Mouse (Mus musculus) heart, postnatal 0 days (tissue): Measurements from ENCODE around the gene Eif3k. TPM values are rescaled to one million over a fixed set of nuclear protein-coding genes. Genes with fewer than 3 reads are reported as not detected.

Experiments used
- ATAC-seq: fragments of 200-750 bp; cut with Nextera tagmentation; 2 replicates; pipeline ENCODE4 v1.8.0; 2017; ENCODE audit warnings: low read depth, moderate number of reproducible peaks, moderate library complexity; ENCODE audit not compliant: insufficient read depth
- DNase-seq: peaks from one replicate; pipeline ENCODE4 v3.0.0-alpha.2; 2016; ENCODE audit warnings: low spot score
- H3K27ac ChIP-seq: fragments of 300-500 bp; sonication (generic); 2 replicates; pipeline ENCODE4 v1.5.1; 2014; ENCODE audit warnings: low read depth, mild to moderate bottlenecking
- H3K27me3 ChIP-seq: fragments of 300-500 bp; sonication (generic); 2 replicates; pipeline ENCODE4 v1.6.1; 2014; ENCODE audit warnings: low read length, mixed read lengths; ENCODE audit not compliant: control insufficient read depth, insufficient read depth
- H3K36me3 ChIP-seq: fragments of 300-500 bp; sonication (generic); replicated peaks from 2 replicates; pipeline ENCODE4 v1.6.1; 2014; ENCODE audit warnings: low read length, mixed read lengths; ENCODE audit not compliant: control insufficient read depth, insufficient read depth
- H3K4me1 ChIP-seq: fragments of 300-500 bp; sonication (generic); 2 replicates; pipeline ENCODE4 v1.6.1; 2014; ENCODE audit warnings: antibody characterized with exemption; ENCODE audit not compliant: control insufficient read depth, insufficient read depth
- H3K4me2 ChIP-seq: fragments of 300-500 bp; sonication (generic); 2 replicates; pipeline ENCODE4 v1.6.1; 2014; ENCODE audit warnings: low read depth, mild to moderate bottlenecking, low read length, moderate library complexity
- H3K4me3 ChIP-seq: fragments of 300-500 bp; sonication (generic); 2 replicates; pipeline ENCODE4 v1.5.1; 2014; ENCODE audit warnings: low read depth, low read length
- H3K9ac ChIP-seq: fragments of 300-500 bp; sonication (generic); replicated peaks from 2 replicates; pipeline ENCODE4 v1.6.1; 2014; ENCODE audit warnings: low read depth, low read length, mixed read lengths
- H3K9me3 ChIP-seq: fragments of 300-500 bp; sonication (generic); replicated peaks from 2 replicates; pipeline ENCODE4 v1.6.1; 2016; ENCODE audit warnings: low read length; ENCODE audit not compliant: control insufficient read depth
- CTCF ChIP-seq: IDR thresholded peaks from 2 replicates; pipeline ENCODE4 v1.5.1; 2016; ENCODE audit warnings: antibody characterized with exemption, control low read depth, low read depth
- EP300 ChIP-seq: IDR thresholded peaks from 2 replicates; pipeline ENCODE4 v1.6.1; 2016; ENCODE audit warnings: antibody characterized with exemption, low read depth
- WGBS: fragments of 180-500 bp; shearing (Covaris S2); extraction: QIAGEN DNeasy Blood & Tissue Kit; methylation state at CpG from one replicate; pipeline ENCODE4 v1.1.7; 2014; 5-methylcytosine and 5-hydroxymethylcytosine counted together
- polyA plus RNA-seq: library from polyadenylated mRNA; unstranded; fragments of >200 nt; fragmentation: Nextera tagmentation; extraction: Ambion mirVana; gene quantifications from 2 replicates; pipeline ENCODE4 v1.2.1, GENCODE M21; 2015
- total RNA-seq: library from RNA; depleted of rRNA; stranded (reverse); fragments of >200 nt; gene quantifications from 2 replicates; pipeline ENCODE4 v1.2.3, GENCODE M21; 2014; ENCODE audit warnings: low replicate concordance; rRNA removed

Eif3k gene
- total and polyA plus RNA-seq, 2 experiments from 2014 or later, result 261 to 476 TPM

GRCm38 (mm10) chr7:28921722-28922465 is 59.8 kb downstream of the Eif3k start:
- no peak overlapping the region for H3K4me3 ChIP-seq
- no peak for DNase-seq
- H3K27ac ChIP-seq, result peak overlapping the region; percentile 97
- ATAC-seq, result no peak
- H3K4me1 ChIP-seq, result peaks cover 95% of the 10 kb centered on the region
- no peaks in the 10 kb centered on the region for H3K9me3 ChIP-seq
- H3K27me3 ChIP-seq, result no peaks in the 10 kb centered on the region
- peaks cover 21% of the 10 kb centered on the region for H3K36me3 ChIP-seq
- TF ChIP-seq EP300, result no peak
- TF ChIP-seq CTCF, result no peak
- H3K9ac ChIP-seq, result no peak overlapping the region
- WGBS, result 40% methylated on average over 8 of the region's 8 CpGs
- H3K4me2 ChIP-seq, result no peak overlapping the region

Other genes starting within 250 kb of the Eif3k start
- 73.9 and 95.4 TPM in 2 replicates for gene Mrps12, start 240.0 kb downstream of the Eif3k start, total RNA-seq
- 133 and 134 TPM in 2 replicates for gene Mrps12, start 240.0 kb downstream of the Eif3k start, polyA plus RNA-seq
- gene Sars2, start 239.9 kb downstream of the Eif3k start, total RNA-seq, result 22.6 and 33.4 TPM in 2 replicates
- gene Sars2, start 239.9 kb downstream of the Eif3k start, polyA plus RNA-seq, result 15.8 and 17.0 TPM in 2 replicates
- gene Ccer2, start 225.7 kb downstream of the Eif3k start, total RNA-seq, result not detected in 2 replicates
- gene Ccer2, start 225.7 kb downstream of the Eif3k start, polyA plus RNA-seq, result not detected in 2 replicates
- gene Sirt2, start 215.1 kb downstream of the Eif3k start, total RNA-seq, result 44.7 and 53.0 TPM in 2 replicates
- gene Sirt2, start 215.1 kb downstream of the Eif3k start, polyA plus RNA-seq, result 60.6 and 61.0 TPM in 2 replicates
- gene Nfkbib, start 214.4 kb downstream of the Eif3k start, total RNA-seq, result 3.5 and 16.1 TPM in 2 replicates
- gene Nfkbib, start 214.4 kb downstream of the Eif3k start, polyA plus RNA-seq, result 25.7 and 26.7 TPM in 2 replicates
- 2.1 and 2.7 TPM in 2 replicates for gene Rinl, start 192.9 kb downstream of the Eif3k start, total RNA-seq
- gene Rinl, start 192.9 kb downstream of the Eif3k start, polyA plus RNA-seq, result 2.3 and 2.4 TPM in 2 replicates
- 259 and 275 TPM in 2 replicates for gene Hnrnpl, start 173.3 kb downstream of the Eif3k start, total RNA-seq
- gene Hnrnpl, start 173.3 kb downstream of the Eif3k start, polyA plus RNA-seq, result 149 and 171 TPM in 2 replicates
- 483 and 823 TPM in 2 replicates for gene Ech1, start 156.6 kb downstream of the Eif3k start, total RNA-seq
- 806 and 928 TPM in 2 replicates for gene Ech1, start 156.6 kb downstream of the Eif3k start, polyA plus RNA-seq
- gene Lgals4, start 148.0 kb downstream of the Eif3k start, total RNA-seq, result 2.3 and 24.1 TPM in 2 replicates
- gene Lgals4, start 148.0 kb downstream of the Eif3k start, polyA plus RNA-seq, result 30.9 and 36.0 TPM in 2 replicates
- gene Lgals7, start 118.0 kb downstream of the Eif3k start, total RNA-seq, result 5.0 TPM in 1 of 2 replicates, not detected in the other
- gene Lgals7, start 118.0 kb downstream of the Eif3k start, polyA plus RNA-seq, result 2.2 and 3.9 TPM in 2 replicates
- gene Capn12, start 100.4 kb downstream of the Eif3k start, total RNA-seq, result not detected in 2 replicates
- 0.26 TPM in 2 replicates for gene Capn12, start 100.4 kb downstream of the Eif3k start, polyA plus RNA-seq
- 120 and 139 TPM in 2 replicates for gene Actn4, start 19.5 kb downstream of the Eif3k start, total RNA-seq
- gene Actn4, start 19.5 kb downstream of the Eif3k start, polyA plus RNA-seq, result 135 and 171 TPM in 2 replicates
- gene Map4k1, start 186 bp upstream of the Eif3k start, total RNA-seq, result 0.15 TPM in 1 of 2 replicates, not detected in the other
- gene Map4k1, start 186 bp upstream of the Eif3k start, polyA plus RNA-seq, result 1.4 and 1.8 TPM in 2 replicates
- gene Ryr1, start 143.3 kb upstream of the Eif3k start, total RNA-seq, result 0.08 and 0.15 TPM in 2 replicates
- 0.04 TPM in 1 of 2 replicates, not detected in the other for gene Ryr1, start 143.3 kb upstream of the Eif3k start, polyA plus RNA-seq
- 0.19 and 1.9 TPM in 2 replicates for gene Rasgrp4, start 153.0 kb upstream of the Eif3k start, total RNA-seq
- 0.18 and 0.79 TPM in 2 replicates for gene Rasgrp4, start 153.0 kb upstream of the Eif3k start, polyA plus RNA-seq
- gene Fam98c, start 174.4 kb upstream of the Eif3k start, total RNA-seq, result 24.5 and 28.1 TPM in 2 replicates
- gene Fam98c, start 174.4 kb upstream of the Eif3k start, polyA plus RNA-seq, result 23.1 and 23.2 TPM in 2 replicates
- 0.23 TPM in 1 of 2 replicates, not detected in the other for gene Ggn, start 188.3 kb upstream of the Eif3k start, total RNA-seq
- gene Ggn, start 188.3 kb upstream of the Eif3k start, polyA plus RNA-seq, result 0.14 and 0.26 TPM in 2 replicates
- 2.7 and 4.7 TPM in 2 replicates for gene Spred3, start 188.5 kb upstream of the Eif3k start, total RNA-seq
- gene Spred3, start 188.5 kb upstream of the Eif3k start, polyA plus RNA-seq, result 0.80 and 1.00 TPM in 2 replicates
- 296 and 383 TPM in 2 replicates for gene Psmd8, start 198.8 kb upstream of the Eif3k start, total RNA-seq
- 250 and 255 TPM in 2 replicates for gene Psmd8, start 198.8 kb upstream of the Eif3k start, polyA plus RNA-seq
- 1.2 TPM in 1 of 2 replicates, not detected in the other for gene Catsperg1, start 232.2 kb upstream of the Eif3k start, total RNA-seq
- gene Catsperg1, start 232.2 kb upstream of the Eif3k start, polyA plus RNA-seq, result 0.14 TPM in 2 replicates